Mouse (Mus musculus) left cerebral cortex, adult 2 months (tissue): ENCODE results near the gene Ptcd1. TPM values are rescaled to one million over a fixed set of nuclear protein-coding genes. Genes with fewer than 3 reads are reported as not detected.
"Not testable (repeated sequence)": the region's sequence is repeated elsewhere in the genome, so short reads cannot be mapped to it uniquely, and the experiment has no call there.

ENCODE experiments used
- DNase-seq, 2 experiments: peaks; one replicate each; pipeline ENCODE4 v3.0.0; 2021 to 2022; ENCODE audit warnings: low spot score in 2 of 2, mixed read lengths in 1 of 2; ENCODE audit errors: extremely low spot score in 1 of 2
- H3K27ac ChIP-seq: fragments of 200-600 bp; 2 replicates; pipeline ENCODE4 v1.8.1; 2022
- H3K4me3 ChIP-seq: fragments of 200-600 bp; 2 replicates; pipeline ENCODE4 v1.8.1; 2022
- CTCF ChIP-seq: fragments of 200-600 bp; IDR thresholded peaks from 2 replicates; pipeline ENCODE4 v1.8.1; 2022; ENCODE audit warnings: antibody characterized with exemption, mild to moderate bottlenecking, moderate library complexity
- intact Hi-C: fragments of 180-260 bp; cut with DNase I; formaldehyde crosslinking; loops from one replicate; pipeline ENCODE4 v1.15.1; 2025
- long read RNA-seq, 2 experiments: library from polyadenylated mRNA; stranded (forward); transcript quantifications; one replicate each; pipeline ENCODE4 v2.0.0; 2021; ENCODE audit warnings: borderline mapping rate in 2 of 2
- total RNA-seq, 2 experiments: library from RNA; stranded (reverse); gene quantifications; 2 replicates each; pipeline ENCODE4 v1.2.3; 2021

The Ptcd1 gene
- 10 to 100 TPM; 19.4 to 21.9 TPM for total RNA-seq
- long read RNA-seq, experiment 1, transcript Ptcd1-201 (9 exons, 3,087 nt), result major isoform, 16 of 35 reads
- long read RNA-seq, experiment 1, partial matches to known transcripts, result 2 of 35 reads
- long read RNA-seq, experiment 1, other reads (novel, unspliced or antisense), result 17 of 35 reads
- long read RNA-seq, experiment 2, transcript Ptcd1-201 (9 exons, 3,087 nt), result major isoform, 25 of 35 reads
- long read RNA-seq, experiment 2, partial matches to known transcripts, result 6 of 35 reads
- long read RNA-seq, experiment 2, other reads (novel, unspliced or antisense), result 4 of 35 reads

GRCm38 (mm10) chr5:145166536-145167305, at the start of gene Ptcd1, which contains the start of gene Cpsf4:
Gene Ptcd1, minus strand, starts transcription at chr5:145167108.
Gene Cpsf4, plus strand, starts transcription at chr5:145167213.
- H3K27ac ChIP-seq, result peak within 1 kb of the TSS; percentile 87
- DNase-seq, result peak; percentile 98
- no peak; the same call in 1 of the 2 replicates for TF ChIP-seq CTCF
- intact Hi-C loops, result loop anchor here (1.0 to 2.0 kb wide), 3 partner anchors 25 to 38 kb away; partner anchors contain the start of genes Bud31, Pdap1 and Zkscan5
- peak within 1 kb of the TSS; percentile 67 for H3K4me3 ChIP-seq

- Histone ChIP-seq H3K27ac (no peak overlapping the region), H3K4me3 (no peak overlapping the region)
- peak; percentile 50 for TF ChIP-seq CTCF
- intact Hi-C loops, result no loop called here
- no peak for DNase-seq
Observed at GRCm38 (mm10) chr5:145214679-145215078, 47.8 kb upstream of the Ptcd1 start.

GRCm38 (mm10) chr5:145213505-145213904, 46.6 kb upstream of the Ptcd1 start:
- TF ChIP-seq CTCF, result no peak
- intact Hi-C loops, result no loop called here
- Histone ChIP-seq H3K4me3 (no peak overlapping the region), H3K27ac (no peak overlapping the region)
- DNase-seq, result no peak

GRCm38 (mm10) chr5:145212216-145212615, 45.3 kb upstream of the Ptcd1 start:
- no peak for TF ChIP-seq CTCF
- intact Hi-C loops, result no loop called here
- no peak for DNase-seq

GRCm38 (mm10) chr5:145211340-145211739, 44.4 kb upstream of the Ptcd1 start:
- DNase-seq, result no peak
- no peak overlapping the region for H3K4me3 ChIP-seq
- no peak for TF ChIP-seq CTCF
- H3K27ac ChIP-seq, result no peak overlapping the region
- intact Hi-C loops, result no loop called here

More at GRCm38 (mm10) chr5:145212216-145212615, 45.3 kb upstream of the Ptcd1 start:
- H3K27ac ChIP-seq, result no peak overlapping the region
- no peak overlapping the region for H3K4me3 ChIP-seq

- H3K4me3 ChIP-seq, DNase-seq, H3K27ac ChIP-seq, intact Hi-C loops: not testable (repeated sequence)
Observed at GRCm38 (mm10) chr5:145208391-145208790, 41.5 kb upstream of the Ptcd1 start.

GRCm38 (mm10) chr5:145207954-145208353, 41.0 kb upstream of the Ptcd1 start:
- H3K27ac ChIP-seq, result no peak overlapping the region
- no peak for DNase-seq
- intact Hi-C loops, result no loop called here
- TF ChIP-seq CTCF, result no peak
- H3K4me3 ChIP-seq, result no peak overlapping the region

GRCm38 (mm10) chr5:145207385-145207784, 40.5 kb upstream of the Ptcd1 start:
- no peak for TF ChIP-seq CTCF
- no peak for DNase-seq
- no peak overlapping the region for H3K4me3 ChIP-seq
- intact Hi-C loops, result no loop called here
- H3K27ac ChIP-seq, result no peak overlapping the region

- no peak for DNase-seq
- H3K27ac ChIP-seq, result no peak overlapping the region; the same call in 1 of the 2 replicates
- intact Hi-C loops, result no loop called here
- H3K4me3 ChIP-seq, result peak overlapping the region; percentile 74
- TF ChIP-seq CTCF, result no peak
Observed at GRCm38 (mm10) chr5:145205041-145205440, 38.1 kb upstream of the Ptcd1 start.

GRCm38 (mm10) chr5:145203936-145204691, 37.2 kb upstream of the Ptcd1 start, which contains the start of gene Zkscan5:
Gene Zkscan5, plus strand, starts transcription at chr5:145204562.
- Histone ChIP-seq H3K4me3 (peak within 1 kb of the TSS; percentile 74), H3K27ac (peak within 1 kb of the TSS; percentile 98)
- DNase-seq, result peak; percentile 95 to 98
- intact Hi-C loops, result loop anchor here (1.0 kb wide), 2 partner anchors 27 to 37 kb away; partner anchors contain the start of genes Cpsf4, Ptcd1 and Zfp655
- TF ChIP-seq CTCF, result peak; percentile 19

GRCm38 (mm10) chr5:145202446-145202845, 35.5 kb upstream of the Ptcd1 start:
- Histone ChIP-seq H3K4me3 (no peak overlapping the region), H3K27ac (no peak overlapping the region)
- DNase-seq, result no peak
- TF ChIP-seq CTCF, result no peak
- intact Hi-C loops, result no loop called here
